Mouse (Mus musculus): ENCODE data around the gene Fdx1l. TPM values are rescaled to one million over a fixed set of nuclear protein-coding genes. Genes with fewer than 3 reads are reported as not detected.

Gene Fdx1l
- total RNA-seq, 2 experiments from 2014 or later = 13.0 to 19.7 TPM

DNA sequence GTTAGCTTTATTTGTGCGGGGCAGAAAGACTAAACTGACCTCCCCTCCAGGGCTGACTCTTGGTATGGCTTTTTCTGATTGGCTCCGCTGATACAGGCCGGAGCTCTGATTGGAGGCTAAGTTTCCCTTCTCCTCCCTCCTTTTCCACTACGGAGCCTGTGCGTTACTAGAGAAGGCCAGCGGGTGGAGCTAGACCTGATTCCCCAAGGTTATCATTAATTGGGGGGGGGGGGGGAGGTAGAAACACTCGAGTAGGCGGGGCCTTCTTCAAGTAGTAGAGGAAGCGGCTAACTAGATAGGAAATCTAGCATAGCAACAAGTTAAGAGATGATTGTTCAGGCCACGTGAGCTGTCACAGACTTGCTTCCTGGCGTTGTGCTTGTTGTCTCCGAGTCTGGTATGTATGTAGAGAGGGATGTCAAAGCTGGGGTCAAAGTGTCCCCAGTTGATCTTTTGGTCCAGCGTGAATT is 42.6 kb downstream of the Fdx1l start:
- peak; percentile 63 for ATAC-seq (replicated peaks; ENCODE audit: low FRiP score, poor library complexity, severe bottlenecking)

DNA sequence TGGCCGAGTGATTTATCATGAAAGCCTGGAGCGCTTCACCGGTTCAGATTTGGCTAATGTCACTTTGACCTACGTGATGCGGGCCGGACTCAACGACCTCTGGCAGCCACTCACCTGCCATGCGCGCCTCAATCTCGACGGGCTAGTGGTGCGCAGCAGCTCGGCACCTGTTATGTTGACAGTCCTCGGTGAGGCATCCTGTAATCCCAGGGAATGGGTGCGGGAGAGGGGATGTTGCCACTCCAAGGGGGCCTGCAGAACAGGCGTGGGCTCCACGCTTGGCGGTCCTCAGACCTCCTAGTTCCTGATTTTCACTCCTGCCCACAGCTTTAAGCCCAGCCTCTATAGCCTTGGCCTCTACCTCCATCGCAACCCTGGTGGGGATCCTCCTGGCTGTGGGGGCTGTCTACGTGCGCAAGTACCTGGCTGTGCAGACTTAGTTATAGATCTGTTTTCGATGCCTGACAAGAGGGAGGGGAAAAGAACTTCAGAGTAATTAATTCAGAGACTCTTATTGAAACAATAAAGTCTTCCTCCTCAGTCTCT is 43.3 kb downstream of the Fdx1l start:
- peak; percentile 5; the same call in 1 of the 2 replicates for ATAC-seq (replicated peaks; ENCODE audit: low FRiP score, poor library complexity, severe bottlenecking)

DNA sequence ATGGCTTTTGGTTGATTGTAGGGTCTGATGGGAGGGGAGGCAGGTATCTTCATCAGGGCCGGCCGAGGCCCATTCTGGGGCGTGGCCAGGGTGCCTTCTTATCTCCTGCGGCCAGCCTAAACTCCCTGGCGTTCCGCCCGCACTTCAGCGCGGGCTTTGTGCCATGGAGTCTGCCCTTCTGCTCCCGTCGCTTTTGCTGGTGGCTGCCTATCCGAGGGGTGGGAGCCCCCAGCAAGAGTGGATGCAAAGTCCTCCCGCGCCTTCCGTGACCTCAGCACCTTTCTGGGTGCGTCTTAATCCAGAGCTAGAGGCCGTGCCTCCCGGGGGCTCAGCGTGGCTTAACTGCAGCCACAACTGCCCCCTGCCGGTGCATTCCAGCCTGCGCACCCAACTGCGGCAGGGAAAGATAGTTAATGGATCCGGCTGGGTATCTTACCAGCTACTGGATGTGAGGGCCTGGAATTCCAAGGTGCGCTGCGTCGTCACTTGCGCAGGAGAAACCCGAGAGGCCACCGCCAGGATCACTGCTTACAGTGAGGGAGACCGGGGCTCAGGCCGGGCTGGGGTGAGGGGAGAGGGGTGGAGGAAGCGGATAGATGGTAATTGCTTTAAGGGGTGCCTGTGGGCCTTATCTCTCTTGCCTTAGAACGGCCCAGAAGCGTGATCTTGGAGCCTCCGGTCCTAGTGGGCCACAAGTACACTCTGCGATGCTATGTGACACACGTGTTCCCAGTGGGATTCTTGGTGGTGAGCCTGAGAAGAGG is 43.9 kb downstream of the Fdx1l start, which contains the start of gene Icam4:
Gene Icam4 (plus strand): TSS at position 83 of the 764 bp plus-strand sequence.
- ATAC-seq (replicated peaks; ENCODE audit: low FRiP score, poor library complexity, severe bottlenecking) = peak; percentile 66

DNA sequence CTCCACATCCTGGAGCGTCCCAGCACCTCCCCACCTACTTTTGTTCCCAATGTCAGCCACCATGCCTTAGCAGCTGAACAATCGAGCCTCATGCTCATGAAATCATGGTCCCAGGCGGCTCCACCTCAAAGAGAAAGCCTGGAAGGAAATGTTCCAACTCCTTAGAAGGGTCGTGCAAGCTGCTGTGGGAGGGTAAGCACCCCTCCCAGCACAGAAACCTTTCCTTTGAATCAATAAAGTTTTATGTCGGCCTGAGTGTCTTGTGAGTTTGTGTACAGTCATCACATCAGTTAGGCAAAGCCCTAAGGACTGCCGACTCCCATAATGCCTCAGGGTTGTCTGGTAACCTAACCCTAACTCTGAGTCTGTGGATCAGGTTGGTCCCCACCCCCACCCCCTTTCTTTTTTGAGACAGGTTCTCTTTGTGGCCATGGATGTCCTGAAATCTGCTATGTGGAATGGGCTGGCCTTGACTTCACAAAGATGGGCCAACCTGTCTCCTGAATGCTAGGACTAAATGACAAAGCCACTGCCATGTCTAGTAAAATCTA is 44.8 kb downstream of the Fdx1l start:
- ATAC-seq (replicated peaks; ENCODE audit: low FRiP score, poor library complexity, severe bottlenecking) = no peak

DNA sequence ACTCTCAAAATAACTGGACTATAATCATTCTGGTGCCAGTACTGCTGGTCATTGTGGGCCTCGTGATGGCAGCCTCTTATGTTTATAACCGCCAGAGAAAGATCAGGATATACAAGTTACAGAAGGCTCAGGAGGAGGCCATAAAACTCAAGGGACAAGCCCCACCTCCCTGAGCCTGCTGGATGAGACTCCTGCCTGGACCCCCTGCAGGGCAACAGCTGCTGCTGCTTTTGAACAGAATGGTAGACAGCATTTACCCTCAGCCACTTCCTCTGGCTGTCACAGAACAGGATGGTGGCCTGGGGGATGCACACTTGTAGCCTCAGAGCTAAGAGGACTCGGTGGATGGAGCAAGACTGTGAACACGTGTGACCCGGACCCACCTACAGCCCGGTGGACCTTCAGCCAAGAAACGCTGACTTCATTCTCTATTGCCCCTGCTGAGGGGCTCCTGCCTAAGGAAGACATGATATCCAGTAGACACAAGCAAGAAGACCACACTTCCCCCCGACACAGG is 45.6 kb downstream of the Fdx1l start:
- ATAC-seq (replicated peaks; ENCODE audit: low FRiP score, poor library complexity, severe bottlenecking) = no peak

DNA sequence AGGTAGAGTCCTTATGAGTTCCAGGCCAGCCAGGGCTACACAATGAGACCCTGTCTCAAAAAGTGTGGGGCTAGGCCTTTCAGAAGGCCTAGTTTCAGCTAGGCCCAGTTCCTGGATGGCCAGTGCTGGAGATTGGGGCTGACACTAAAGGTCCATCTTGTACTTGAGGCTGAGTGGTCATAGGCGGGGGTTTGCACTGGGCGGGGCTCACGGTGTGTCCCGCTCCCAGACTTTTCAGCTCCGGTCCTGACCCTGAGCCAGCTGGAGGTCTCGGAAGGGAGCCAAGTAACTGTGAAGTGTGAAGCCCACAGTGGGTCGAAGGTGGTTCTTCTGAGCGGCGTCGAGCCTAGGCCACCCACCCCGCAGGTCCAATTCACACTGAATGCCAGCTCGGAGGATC is 46.6 kb downstream of the Fdx1l start:
- ATAC-seq (replicated peaks; ENCODE audit: low FRiP score, poor library complexity, severe bottlenecking) = no peak

DNA sequence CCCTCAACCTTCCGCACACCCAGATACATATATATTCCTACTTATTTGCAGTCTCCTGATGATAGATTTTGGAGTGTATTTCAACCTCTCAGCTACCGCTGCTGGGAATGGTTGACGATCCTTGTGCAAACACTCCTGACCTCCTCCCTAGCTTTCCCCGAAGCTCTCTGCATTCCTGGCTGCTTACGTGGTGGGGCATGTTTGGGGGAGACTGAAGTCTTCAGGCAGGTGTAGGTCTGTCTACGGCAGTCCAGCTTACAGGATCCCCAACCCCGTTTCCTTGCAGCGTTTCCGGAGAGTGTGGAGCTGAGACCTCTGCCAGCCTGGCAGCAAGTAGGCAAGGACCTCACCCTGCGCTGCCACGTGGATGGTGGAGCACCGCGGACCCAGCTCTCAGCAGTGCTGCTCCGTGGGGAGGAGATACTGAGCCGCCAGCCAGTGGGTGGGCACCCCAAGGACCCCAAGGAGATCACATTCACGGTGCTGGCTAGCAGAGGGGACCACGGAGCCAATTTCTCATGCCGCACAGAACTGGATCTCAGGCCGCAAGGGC is 48.1 kb downstream of the Fdx1l start:
- ATAC-seq (replicated peaks; ENCODE audit: low FRiP score, poor library complexity, severe bottlenecking) = no peak

DNA sequence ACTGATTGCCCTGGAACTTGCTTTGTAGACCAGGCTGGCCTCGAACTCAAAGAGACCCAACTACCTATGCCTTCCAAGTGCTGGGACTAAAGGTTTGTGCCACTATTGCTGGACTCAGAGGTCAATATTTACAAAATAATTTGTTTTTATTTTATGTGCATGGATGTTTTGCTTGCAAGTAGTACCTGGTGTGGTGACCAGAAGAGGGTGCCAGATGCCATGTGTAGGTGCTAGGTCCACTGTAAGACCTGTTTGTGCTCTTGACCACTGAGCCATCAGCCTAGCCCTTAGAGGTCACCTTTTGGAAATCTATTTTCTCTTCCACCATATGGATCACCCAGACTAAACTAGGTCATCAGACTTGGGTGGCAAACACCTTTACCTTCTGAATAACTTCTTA is 50.7 kb downstream of the Fdx1l start:
- no peak for ATAC-seq (replicated peaks; ENCODE audit: low FRiP score, poor library complexity, severe bottlenecking)

DNA sequence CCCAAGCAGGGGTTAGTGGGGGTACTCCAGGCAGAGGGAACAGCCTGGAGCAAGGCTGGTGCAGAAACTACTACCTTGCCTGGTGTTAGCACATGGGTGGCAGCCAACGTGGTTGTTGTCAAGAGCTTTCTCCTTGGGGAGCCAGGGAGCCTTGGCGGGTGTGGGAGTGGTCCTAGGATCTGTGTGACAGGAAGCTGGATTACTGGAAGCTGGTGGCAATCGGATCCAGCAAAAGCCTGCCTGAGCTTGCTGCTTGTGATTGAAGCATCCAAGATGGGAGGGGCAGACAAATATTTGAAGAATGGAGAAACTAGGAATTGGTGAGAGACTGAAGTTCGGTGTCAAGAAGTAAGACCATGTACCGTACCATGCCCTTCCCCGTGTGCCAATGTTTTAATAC is 51.1 kb downstream of the Fdx1l start:
- no peak for ATAC-seq (replicated peaks; ENCODE audit: low FRiP score, poor library complexity, severe bottlenecking)

DNA sequence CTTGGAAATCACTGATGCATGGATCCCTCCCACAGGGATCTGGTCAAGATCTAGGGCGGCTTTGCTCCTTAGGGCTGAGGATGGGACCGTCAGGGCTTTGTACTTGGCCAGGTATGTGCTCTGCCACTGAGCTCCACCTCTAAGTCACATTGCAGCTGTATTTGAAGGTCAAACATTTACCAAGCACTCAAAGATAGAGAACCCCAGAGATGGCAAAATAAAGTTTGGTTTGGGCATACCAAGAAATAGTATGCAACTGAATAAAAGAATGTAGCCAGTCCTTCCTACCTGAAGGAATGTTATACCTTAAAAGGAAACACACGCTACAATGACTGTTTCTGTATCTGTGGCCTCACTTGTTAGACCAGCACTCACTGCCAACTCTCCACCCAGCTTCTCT is 52.1 kb downstream of the Fdx1l start:
- no peak for ATAC-seq (replicated peaks; ENCODE audit: low FRiP score, poor library complexity, severe bottlenecking)

DNA sequence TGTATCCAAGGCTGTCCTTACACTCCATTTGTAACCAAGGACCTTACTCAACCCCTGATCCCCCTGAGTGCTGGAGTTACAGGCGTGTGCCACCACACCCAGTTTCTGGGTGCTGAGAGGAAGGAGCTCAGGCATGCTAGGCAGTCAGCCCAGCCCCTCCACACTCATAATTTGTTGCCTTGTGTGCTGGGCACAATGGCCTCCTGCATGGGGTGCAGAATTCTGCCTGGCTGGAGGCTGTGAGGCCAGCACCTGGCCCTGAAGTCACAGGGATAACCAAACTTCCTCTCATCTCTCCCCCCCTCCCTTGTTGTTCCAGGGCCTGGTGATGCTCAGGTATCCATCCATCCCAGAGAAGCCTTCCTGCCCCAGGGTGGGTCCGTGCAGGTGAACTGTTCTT is 54.8 kb downstream of the Fdx1l start:
- no peak for ATAC-seq (replicated peaks; ENCODE audit: low FRiP score, poor library complexity, severe bottlenecking)

Other genes starting within 250 kb of the Fdx1l start
- gene A230050P20Rik, start 205.0 kb downstream of the Fdx1l start, total RNA-seq (2015; ENCODE audit: low replicate concordance) = 1.1 and 1.7 TPM in 2 replicates
- 3.7 and 4.3 TPM in 2 replicates for gene A230050P20Rik, start 205.0 kb downstream of the Fdx1l start, total RNA-seq (2017; ENCODE audit: low replicate concordance)
- not detected in 2 replicates for gene Angptl6, start 193.9 kb downstream of the Fdx1l start, total RNA-seq (2015; ENCODE audit: low replicate concordance)
- gene Angptl6, start 193.9 kb downstream of the Fdx1l start, total RNA-seq (2017; ENCODE audit: low replicate concordance) = 0.53 TPM in 1 of 2 replicates, not detected in the other
- 6.7 and 19.1 TPM in 2 replicates for gene Ppan, start 185.4 kb downstream of the Fdx1l start, total RNA-seq (2015; ENCODE audit: low replicate concordance)
- 7.1 and 16.2 TPM in 2 replicates for gene Ppan, start 185.4 kb downstream of the Fdx1l start, total RNA-seq (2017; ENCODE audit: low replicate concordance)
- gene Eif3g, start 175.0 kb downstream of the Fdx1l start, total RNA-seq (2015; ENCODE audit: low replicate concordance) = 47.4 and 59.5 TPM in 2 replicates
- 41.5 and 59.7 TPM in 2 replicates for gene Eif3g, start 175.0 kb downstream of the Fdx1l start, total RNA-seq (2017; ENCODE audit: low replicate concordance)
- 122 and 135 TPM in 2 replicates for gene Dnmt1, start 113.7 kb downstream of the Fdx1l start, total RNA-seq (2015; ENCODE audit: low replicate concordance)
- 217 and 249 TPM in 2 replicates for gene Dnmt1, start 113.7 kb downstream of the Fdx1l start, total RNA-seq (2017; ENCODE audit: low replicate concordance)
- gene S1pr2, start 96.8 kb downstream of the Fdx1l start, total RNA-seq (2015; ENCODE audit: low replicate concordance) = not detected in 2 replicates
- under 0.01 and 0.39 TPM in 2 replicates for gene S1pr2, start 96.8 kb downstream of the Fdx1l start, total RNA-seq (2017; ENCODE audit: low replicate concordance)
- gene Mrpl4, start 70.9 kb downstream of the Fdx1l start, total RNA-seq (2015; ENCODE audit: low replicate concordance) = 13.0 and 22.0 TPM in 2 replicates
- gene Mrpl4, start 70.9 kb downstream of the Fdx1l start, total RNA-seq (2017; ENCODE audit: low replicate concordance) = 13.3 and 18.0 TPM in 2 replicates
- gene Icam1, start 57.6 kb downstream of the Fdx1l start, total RNA-seq (2015; ENCODE audit: low replicate concordance) = 1.3 TPM in 1 of 2 replicates, not detected in the other
- 1.5 and 9.0 TPM in 2 replicates for gene Icam1, start 57.6 kb downstream of the Fdx1l start, total RNA-seq (2017; ENCODE audit: low replicate concordance)
- 164 and 214 TPM in 2 replicates for gene Icam4, start 44.2 kb downstream of the Fdx1l start, total RNA-seq (2015; ENCODE audit: low replicate concordance)
- gene Icam4, start 44.2 kb downstream of the Fdx1l start, total RNA-seq (2017; ENCODE audit: low replicate concordance) = 107 and 112 TPM in 2 replicates
- 1.3 and 1.4 TPM in 2 replicates for gene Icam5, start 41.5 kb downstream of the Fdx1l start, total RNA-seq (2015; ENCODE audit: low replicate concordance)
- 1.3 and 3.5 TPM in 2 replicates for gene Icam5, start 41.5 kb downstream of the Fdx1l start, total RNA-seq (2017; ENCODE audit: low replicate concordance)
- gene Zglp1, start 6.5 kb downstream of the Fdx1l start, total RNA-seq (2015; ENCODE audit: low replicate concordance) = 6.8 TPM in 1 of 2 replicates, not detected in the other
- not detected in 2 replicates for gene Zglp1, start 6.5 kb downstream of the Fdx1l start, total RNA-seq (2017; ENCODE audit: low replicate concordance)
- not detected in 2 replicates for gene Gm49373, start 518 bp downstream of the Fdx1l start, total RNA-seq (2015; ENCODE audit: low replicate concordance)
- not detected in 2 replicates for gene Gm49373, start 518 bp downstream of the Fdx1l start, total RNA-seq (2017; ENCODE audit: low replicate concordance)
- gene Gm38431, start 18.4 kb upstream of the Fdx1l start, total RNA-seq (2015; ENCODE audit: low replicate concordance) = 30.6 and 34.0 TPM in 2 replicates
- 4.2 TPM in 1 of 2 replicates, not detected in the other for gene Gm38431, start 18.4 kb upstream of the Fdx1l start, total RNA-seq (2017; ENCODE audit: low replicate concordance)
- 18.4 and 23.4 TPM in 2 replicates for gene Raver1, start 18.4 kb upstream of the Fdx1l start, total RNA-seq (2015; ENCODE audit: low replicate concordance)
- 21.1 and 32.5 TPM in 2 replicates for gene Raver1, start 18.4 kb upstream of the Fdx1l start, total RNA-seq (2017; ENCODE audit: low replicate concordance)
- 2.5 and 5.0 TPM in 2 replicates for gene Tyk2, start 57.6 kb upstream of the Fdx1l start, total RNA-seq (2015; ENCODE audit: low replicate concordance)
- 4.7 and 5.0 TPM in 2 replicates for gene Tyk2, start 57.6 kb upstream of the Fdx1l start, total RNA-seq (2017; ENCODE audit: low replicate concordance)
- 28.9 and 42.9 TPM in 2 replicates for gene Cdc37, start 76.4 kb upstream of the Fdx1l start, total RNA-seq (2015; ENCODE audit: low replicate concordance)
- gene Cdc37, start 76.4 kb upstream of the Fdx1l start, total RNA-seq (2017; ENCODE audit: low replicate concordance) = 68.0 and 76.5 TPM in 2 replicates
- gene Pde4a, start 92.1 kb upstream of the Fdx1l start, total RNA-seq (2015; ENCODE audit: low replicate concordance) = 4.6 TPM in 1 of 2 replicates, not detected in the other
- gene Pde4a, start 92.1 kb upstream of the Fdx1l start, total RNA-seq (2017; ENCODE audit: low replicate concordance) = 0.15 and 0.39 TPM in 2 replicates
- gene Keap1, start 165.7 kb upstream of the Fdx1l start, total RNA-seq (2015; ENCODE audit: low replicate concordance) = 13.8 and 25.2 TPM in 2 replicates
- 37.0 and 44.7 TPM in 2 replicates for gene Keap1, start 165.7 kb upstream of the Fdx1l start, total RNA-seq (2017; ENCODE audit: low replicate concordance)
- gene S1pr5, start 174.8 kb upstream of the Fdx1l start, total RNA-seq (2015; ENCODE audit: low replicate concordance) = 2.5 TPM in 1 of 2 replicates, not detected in the other
- gene S1pr5, start 174.8 kb upstream of the Fdx1l start, total RNA-seq (2017; ENCODE audit: low replicate concordance) = 0.13 and 0.53 TPM in 2 replicates
- gene Atg4d, start 191.7 kb upstream of the Fdx1l start, total RNA-seq (2015; ENCODE audit: low replicate concordance) = 49.4 and 49.5 TPM in 2 replicates
- gene Atg4d, start 191.7 kb upstream of the Fdx1l start, total RNA-seq (2017; ENCODE audit: low replicate concordance) = 73.9 and 162 TPM in 2 replicates
- gene Kri1, start 214.4 kb upstream of the Fdx1l start, total RNA-seq (2015; ENCODE audit: low replicate concordance) = 19.7 and 49.4 TPM in 2 replicates
- gene Kri1, start 214.4 kb upstream of the Fdx1l start, total RNA-seq (2017; ENCODE audit: low replicate concordance) = 18.2 and 48.8 TPM in 2 replicates
- gene Cdkn2d, start 217.8 kb upstream of the Fdx1l start, total RNA-seq (2015; ENCODE audit: low replicate concordance) = 305 and 325 TPM in 2 replicates
- gene Cdkn2d, start 217.8 kb upstream of the Fdx1l start, total RNA-seq (2017; ENCODE audit: low replicate concordance) = 151 and 194 TPM in 2 replicates
- gene Ap1m2, start 238.7 kb upstream of the Fdx1l start, total RNA-seq (2015; ENCODE audit: low replicate concordance) = 0.36 and 0.84 TPM in 2 replicates
- not detected in 2 replicates for gene Ap1m2, start 238.7 kb upstream of the Fdx1l start, total RNA-seq (2017; ENCODE audit: low replicate concordance)
- 15.9 and 35.7 TPM in 2 replicates for gene Slc44a2, start 247.1 kb upstream of the Fdx1l start, total RNA-seq (2015; ENCODE audit: low replicate concordance)
- 14.4 and 22.3 TPM in 2 replicates for gene Slc44a2, start 247.1 kb upstream of the Fdx1l start, total RNA-seq (2017; ENCODE audit: low replicate concordance)

Data from erythroid progenitor cell, adult 5-6 weeks (primary cell).